ENCODE assay signal across 16 mouse cellular contexts in genomic region chr14:27283956-27284355, GRCm38 (mm10).
"Had no signal": no experiment of that assay in that cellular context is flagged by ENCODE, and none has a peak within 500 bp of the region (broad histone marks: within the 10 kb centered on the region; RNA-seq: fewer than 3 reads in every experiment).

No protein-coding gene starts in this region.

- H3K4me3 ChIP-seq: neural tube, embryonic 13.5 days; neural tube, embryonic 15.5 days; stomach, embryonic 15.5 days had no signal

- H3K27ac ChIP-seq: neural tube, embryonic 15.5 days; stomach, embryonic 15.5 days; stomach, postnatal 0 days had no signal

- DNase-seq: retina, postnatal 1 day; right cerebral cortex, adult 18-20 months; right cerebral cortex, postnatal 14 days; right cerebral cortex, postnatal 25 days; right cerebral cortex, postnatal 4 days; spleen, adult 18-20 months; thymus, adult 18-20 months; thymus, adult 2 months; thymus, postnatal 14 days; thymus, postnatal 25 days; thymus, postnatal 36 days; thymus, postnatal 4 days had no signal

- H3K27me3 ChIP-seq: neural tube, embryonic 13.5 days; neural tube, embryonic 15.5 days; stomach, embryonic 15.5 days had no signal
